ENCODE assay signal across 8 mouse cellular contexts in the genomic region with DNA sequence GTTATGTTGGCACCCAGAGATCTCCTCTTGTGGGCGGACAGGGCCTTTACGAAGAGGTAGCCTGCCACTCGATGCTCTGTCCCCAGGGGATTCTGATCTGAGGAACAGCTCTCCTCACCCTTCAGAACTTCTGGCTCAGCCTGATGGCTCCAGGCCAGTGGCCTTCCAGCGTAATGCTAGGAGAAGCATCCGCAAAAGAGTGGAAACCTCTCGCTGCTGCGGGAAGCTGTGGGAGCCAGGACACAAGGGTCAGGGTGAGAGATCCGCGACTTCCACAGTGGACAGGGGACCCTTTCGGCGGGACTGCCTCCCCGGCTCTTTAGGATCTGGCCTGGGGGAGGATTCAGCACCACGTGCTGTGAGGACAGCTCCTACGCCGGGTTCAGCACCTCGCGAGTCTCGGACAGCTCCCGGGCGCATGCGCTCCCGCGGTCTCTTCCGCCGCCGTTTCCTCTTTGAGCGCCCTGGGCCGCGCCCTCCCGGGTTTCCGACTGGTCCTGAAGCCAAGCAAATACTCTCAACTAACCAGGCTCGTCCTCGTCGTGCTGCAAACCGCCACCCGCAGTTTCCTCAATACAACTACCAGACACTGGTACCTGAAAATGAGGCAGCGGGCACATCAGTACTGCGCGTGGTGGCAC. TPM values are rescaled to one million over a fixed set of nuclear protein-coding genes. Genes with fewer than 3 reads are reported as not detected.
DNase-seq lines count a peak whose midpoint lies in the region; ATAC-seq and TF ChIP-seq lines count a peak whose summit lies in the region.

No protein-coding gene starts in this region.

- H3K27me3 ChIP-seq in C2C12 (ENCODE audit: control insufficient read depth, insufficient read depth, insufficient read length) = peaks cover 79% of the 10 kb centered on the region
- peaks cover 87% of the 10 kb centered on the region for H3K27me3 ChIP-seq in embryonic facial prominence, embryonic 14.5 days (replicated peaks; ENCODE audit: control insufficient read depth, insufficient read depth, low read length)
- peaks cover 88% of the 10 kb centered on the region for H3K27me3 ChIP-seq in heart, embryonic 12.5 days (replicated peaks)
- H3K27me3 ChIP-seq in kidney, embryonic 14.5 days (ENCODE audit: control insufficient read depth, insufficient read depth, low read length) = peaks cover 88% of the 10 kb centered on the region
- H3K27me3 ChIP-seq in neural tube, embryonic 12.5 days (replicated peaks) = peaks cover 72% of the 10 kb centered on the region
- H3K27me3 ChIP-seq in stomach, postnatal 0 days (ENCODE audit: control insufficient read depth, insufficient read depth, low read length) = peaks cover 21% of the 10 kb centered on the region

- H3K36me3 ChIP-seq in C2C12 (ENCODE audit: control insufficient read depth, insufficient read depth) = no peaks in the 10 kb centered on the region
- H3K36me3 ChIP-seq in embryonic facial prominence, embryonic 14.5 days (ENCODE audit: control insufficient read depth, insufficient read depth, low read length) = no peaks in the 10 kb centered on the region
- H3K36me3 ChIP-seq in heart, embryonic 12.5 days = no peaks in the 10 kb centered on the region
- H3K36me3 ChIP-seq in kidney, embryonic 14.5 days (ENCODE audit: control insufficient read depth, insufficient read depth, low read length) = no peaks in the 10 kb centered on the region
- peaks cover 22% of the 10 kb centered on the region for H3K36me3 ChIP-seq in neural tube, embryonic 12.5 days
- H3K36me3 ChIP-seq in stomach, postnatal 0 days (ENCODE audit: control insufficient read depth, insufficient read depth, low read length) = no peaks in the 10 kb centered on the region

- H3K9ac ChIP-seq in embryonic facial prominence, embryonic 14.5 days (ENCODE audit: low read depth, low read length) = no peak overlapping the region
- no peak overlapping the region for H3K9ac ChIP-seq in heart, embryonic 12.5 days
- no peak overlapping the region for H3K9ac ChIP-seq in kidney, embryonic 14.5 days (ENCODE audit: low read depth, low read length)
- peak overlapping the region; percentile 86 for H3K9ac ChIP-seq in neural tube, embryonic 12.5 days
- no peak overlapping the region for H3K9ac ChIP-seq in stomach, postnatal 0 days (ENCODE audit: low read length)

- H3K9me3 ChIP-seq in embryonic facial prominence, embryonic 14.5 days (ENCODE audit: control insufficient read depth, low read length) = no peaks in the 10 kb centered on the region
- no peaks in the 10 kb centered on the region for H3K9me3 ChIP-seq in heart, embryonic 12.5 days (replicated peaks)
- H3K9me3 ChIP-seq in kidney, embryonic 14.5 days (ENCODE audit: control insufficient read depth, low read length) = no peaks in the 10 kb centered on the region
- no peaks in the 10 kb centered on the region for H3K9me3 ChIP-seq in neural tube, embryonic 12.5 days
- H3K9me3 ChIP-seq in stomach, postnatal 0 days (ENCODE audit: control insufficient read depth, low read length) = no peaks in the 10 kb centered on the region

- no peak for TF ChIP-seq EP300 in stomach, postnatal 0 days (optimal IDR thresholded peaks at IDR 0.05)

- H3K4me2 ChIP-seq in embryonic facial prominence, embryonic 14.5 days (ENCODE audit: low read depth, low read length) = peak overlapping the region; percentile 83
- H3K4me2 ChIP-seq in heart, embryonic 12.5 days = peak overlapping the region; percentile 83
- H3K4me2 ChIP-seq in kidney, embryonic 14.5 days (replicated peaks; ENCODE audit: low read depth, low read length) = peak overlapping the region; percentile 70
- H3K4me2 ChIP-seq in neural tube, embryonic 12.5 days (replicated peaks) = peak overlapping the region; percentile 85
- H3K4me2 ChIP-seq in stomach, postnatal 0 days (replicated peaks; ENCODE audit: low read depth) = peak overlapping the region; percentile 69

- WGBS in embryonic facial prominence, embryonic 14.5 days = 3% methylated on average over 31 of the region's 39 CpGs
- 4% methylated on average over 39 of the region's 39 CpGs for WGBS in heart, embryonic 12.5 days
- 3% methylated on average over 39 of the region's 39 CpGs for WGBS in kidney, embryonic 14.5 days
- 3% methylated on average over 39 of the region's 39 CpGs for WGBS in neural tube, embryonic 12.5 days
- WGBS in stomach, postnatal 0 days = 4% methylated on average over 39 of the region's 39 CpGs

- peaks cover 15% of the 10 kb centered on the region; the same call in 1 of the 2 replicates for H3K4me1 ChIP-seq in embryonic facial prominence, embryonic 14.5 days (ENCODE audit: control insufficient read depth, insufficient read depth, low read length)
- peaks cover 20% of the 10 kb centered on the region for H3K4me1 ChIP-seq in heart, embryonic 12.5 days (replicated peaks)
- peaks cover 11% of the 10 kb centered on the region for H3K4me1 ChIP-seq in kidney, embryonic 14.5 days (ENCODE audit: control insufficient read depth, insufficient read depth, low read length)
- H3K4me1 ChIP-seq in neural tube, embryonic 12.5 days = peaks cover 53% of the 10 kb centered on the region
- peaks cover 8% of the 10 kb centered on the region for H3K4me1 ChIP-seq in stomach, postnatal 0 days (replicated peaks; ENCODE audit: control insufficient read depth, insufficient read depth)

- ATAC-seq in embryonic facial prominence, embryonic 14.5 days (ENCODE audit: low read depth) = peak; percentile 23; the same call in 1 of the 2 replicates
- ATAC-seq in heart, embryonic 12.5 days (ENCODE audit: insufficient number of reproducible peaks, low FRiP score) = peak; percentile 47; the same call in 1 of the 2 replicates
- ATAC-seq in kidney, embryonic 14.5 days (ENCODE audit: low FRiP score, low TSS enrichment) = peak; percentile 41; the same call in 1 of the 2 replicates
- no peak for ATAC-seq in neural tube, embryonic 12.5 days (ENCODE audit: low FRiP score, low read depth)
- ATAC-seq in stomach, postnatal 0 days (ENCODE audit: low FRiP score, low TSS enrichment) = peak; percentile 66

- peak; percentile 83 to 84 for DNase-seq in adrenal gland, postnatal 36 days
- peak; percentile 69 for DNase-seq in embryonic facial prominence, embryonic 14.5 days (ENCODE audit: low spot score)
- peak; percentile 74 for DNase-seq in lung, adult 18-20 months
- DNase-seq in stomach, postnatal 0 days (ENCODE audit: low spot score) = peak; percentile 83

- H3K4me3 ChIP-seq in C2C12 (ENCODE audit: insufficient read depth, poor library complexity, severe bottlenecking) = no peak overlapping the region
- H3K4me3 ChIP-seq in embryonic facial prominence, embryonic 14.5 days (ENCODE audit: low read depth, low read length) = peak overlapping the region; percentile 44
- peak overlapping the region; percentile 40 for H3K4me3 ChIP-seq in heart, embryonic 12.5 days
- H3K4me3 ChIP-seq in kidney, embryonic 14.5 days (ENCODE audit: low read length) = peak overlapping the region; percentile 38
- peak overlapping the region; percentile 71 for H3K4me3 ChIP-seq in neural tube, embryonic 12.5 days
- peak overlapping the region; percentile 31; the same call in 1 of the 2 replicates for H3K4me3 ChIP-seq in stomach, postnatal 0 days (ENCODE audit: low read depth, low read length)

- TF ChIP-seq CTCF in C2C12 (IDR thresholded peaks at IDR 0.05; ENCODE audit: control insufficient read depth, insufficient read depth, insufficient read length) = no peak
- TF ChIP-seq CTCF in stomach, postnatal 0 days (IDR thresholded peaks at IDR 0.05; ENCODE audit: low read depth) = peak; percentile 7; the same call in 1 of the 2 replicates

- H3ac ChIP-seq in C2C12 (ENCODE audit: control insufficient read depth, insufficient read length, low read depth) = no peak overlapping the region

- H3K79me2 ChIP-seq in C2C12 (ENCODE audit: control insufficient read depth, insufficient read depth) = no peaks in the 10 kb centered on the region

- H3K27ac ChIP-seq in embryonic facial prominence, embryonic 14.5 days (replicated peaks; ENCODE audit: low read depth, low read length) = no peak overlapping the region
- H3K27ac ChIP-seq in heart, embryonic 12.5 days (ENCODE audit: poor library complexity, severe bottlenecking) = no peak overlapping the region
- H3K27ac ChIP-seq in kidney, embryonic 14.5 days (ENCODE audit: low read depth, low read length) = no peak overlapping the region
- peak overlapping the region; percentile 15; the same call in 1 of the 2 replicates for H3K27ac ChIP-seq in neural tube, embryonic 12.5 days
- H3K27ac ChIP-seq in stomach, postnatal 0 days (replicated peaks) = no peak overlapping the region

- no peaks in the 10 kb centered on the region for H3K79me3 ChIP-seq in C2C12 (ENCODE audit: low read depth)

RNA-seq across cellular contexts. Expression of a gene that starts 0.7 kb away (rescaled TPM):
- polyA plus RNA-seq in C2C12 (2012; fragmentation: generic; extraction: Trizol) = 0.05 TPM
- total RNA-seq in adrenal gland, postnatal 36 days (2021) = 1 to 10 TPM; 3.0 to 5.8 TPM
- 0.66 and 0.70 TPM in 2 replicates for polyA plus RNA-seq in embryonic facial prominence, embryonic 14.5 days (2014; fragmentation: Nextera tagmentation; extraction: Ambion mirVana)
- polyA plus RNA-seq in heart, embryonic 12.5 days (2016; fragmentation: Nextera tagmentation; extraction: Ambion mirVana) = 0.08 and 0.09 TPM in 2 replicates
- 0.04 and 0.17 TPM in 2 replicates for polyA plus RNA-seq in kidney, embryonic 14.5 days (2014; fragmentation: Nextera tagmentation; extraction: Ambion mirVana)
- polyA plus RNA-seq in neural tube, embryonic 12.5 days (2016; fragmentation: Nextera tagmentation; extraction: Ambion mirVana) = 12.1 and 14.3 TPM in 2 replicates
- 0.15 and 0.22 TPM in 2 replicates for polyA plus RNA-seq in stomach, postnatal 0 days (2015; fragmentation: Nextera tagmentation; extraction: Ambion mirVana)

RNA-seq across cellular contexts. Expression of a gene that starts 18.7 kb away (rescaled TPM):
- 7.5 TPM for polyA plus RNA-seq in C2C12 (2012; fragmentation: generic; extraction: Trizol)
- total RNA-seq in adrenal gland, postnatal 36 days (2021) = 10 to 100 TPM in 1 of 2 experiments, 1 to 10 TPM in 1; 9.8 to 12.5 TPM
- polyA plus RNA-seq in embryonic facial prominence, embryonic 14.5 days (2014; fragmentation: Nextera tagmentation; extraction: Ambion mirVana) = 12.2 and 16.8 TPM in 2 replicates
- 8.9 and 9.2 TPM in 2 replicates for polyA plus RNA-seq in heart, embryonic 12.5 days (2016; fragmentation: Nextera tagmentation; extraction: Ambion mirVana)
- polyA plus RNA-seq in kidney, embryonic 14.5 days (2014; fragmentation: Nextera tagmentation; extraction: Ambion mirVana) = 9.0 and 21.7 TPM in 2 replicates
- 16.4 and 23.6 TPM in 2 replicates for polyA plus RNA-seq in neural tube, embryonic 12.5 days (2016; fragmentation: Nextera tagmentation; extraction: Ambion mirVana)
- polyA plus RNA-seq in stomach, postnatal 0 days (2015; fragmentation: Nextera tagmentation; extraction: Ambion mirVana) = 7.9 and 8.5 TPM in 2 replicates

RNA-seq across cellular contexts. Expression of a gene that starts 26.3 kb away (rescaled TPM):
- polyA plus RNA-seq in C2C12 (2012; fragmentation: generic; extraction: Trizol) = 4.3 TPM
- 10 to 100 TPM in 1 of 2 experiments, 1 to 10 TPM in 1; 8.5 to 10.9 TPM for total RNA-seq in adrenal gland, postnatal 36 days (2021)
- polyA plus RNA-seq in embryonic facial prominence, embryonic 14.5 days (2014; fragmentation: Nextera tagmentation; extraction: Ambion mirVana) = 14.3 and 15.4 TPM in 2 replicates
- 6.0 and 8.0 TPM in 2 replicates for polyA plus RNA-seq in heart, embryonic 12.5 days (2016; fragmentation: Nextera tagmentation; extraction: Ambion mirVana)
- 8.6 and 14.5 TPM in 2 replicates for polyA plus RNA-seq in kidney, embryonic 14.5 days (2014; fragmentation: Nextera tagmentation; extraction: Ambion mirVana)
- 10.8 and 11.9 TPM in 2 replicates for polyA plus RNA-seq in neural tube, embryonic 12.5 days (2016; fragmentation: Nextera tagmentation; extraction: Ambion mirVana)
- 8.0 and 8.2 TPM in 2 replicates for polyA plus RNA-seq in stomach, postnatal 0 days (2015; fragmentation: Nextera tagmentation; extraction: Ambion mirVana)

RNA-seq across cellular contexts. Expression of a gene that starts 43.2 kb away (rescaled TPM):
- polyA plus RNA-seq in C2C12 (2012; fragmentation: generic; extraction: Trizol) = 37.1 TPM
- total RNA-seq in adrenal gland, postnatal 36 days (2021) = 10 to 100 TPM; 77.3 to 99.4 TPM
- polyA plus RNA-seq in embryonic facial prominence, embryonic 14.5 days (2014; fragmentation: Nextera tagmentation; extraction: Ambion mirVana) = 74.7 and 103 TPM in 2 replicates
- 45.1 and 47.7 TPM in 2 replicates for polyA plus RNA-seq in heart, embryonic 12.5 days (2016; fragmentation: Nextera tagmentation; extraction: Ambion mirVana)
- 125 and 134 TPM in 2 replicates for polyA plus RNA-seq in kidney, embryonic 14.5 days (2014; fragmentation: Nextera tagmentation; extraction: Ambion mirVana)
- 167 and 170 TPM in 2 replicates for polyA plus RNA-seq in neural tube, embryonic 12.5 days (2016; fragmentation: Nextera tagmentation; extraction: Ambion mirVana)
- 35.7 and 37.8 TPM in 2 replicates for polyA plus RNA-seq in stomach, postnatal 0 days (2015; fragmentation: Nextera tagmentation; extraction: Ambion mirVana)
